Mouse (Mus musculus): Measurements from ENCODE around the gene Rnf135.

DNA sequence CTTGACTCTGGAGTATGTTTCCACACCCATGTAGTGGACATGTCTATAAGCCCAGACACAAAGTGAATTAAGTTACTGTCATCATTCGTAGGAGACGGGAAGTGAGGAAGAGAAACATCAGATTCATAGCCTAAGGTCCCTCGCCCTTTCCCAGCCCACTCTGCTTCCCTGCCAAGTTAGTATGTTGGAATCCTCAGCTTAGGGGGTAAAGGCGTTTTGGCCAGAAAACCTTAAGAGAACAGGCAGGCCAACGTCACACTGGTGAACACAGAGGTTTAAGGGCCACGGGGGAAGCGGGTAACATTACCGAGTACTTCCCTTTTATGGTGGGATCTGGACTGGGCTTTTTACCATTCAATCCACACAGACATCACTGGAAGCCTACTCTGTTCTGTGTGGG is 28.1 kb upstream of the Rnf135 start:
- TF ChIP-seq POLR2A (IDR thresholded peaks at IDR 0.05; ENCODE audit: insufficient read depth, low read depth, low read length) = no peak
- no peak for TF ChIP-seq CTCF (IDR thresholded peaks at IDR 0.05; ENCODE audit: insufficient read depth, low read depth, low read length)
